Mouse (Mus musculus): ENCODE measurements around the gene Gm17334. TPM values are rescaled to one million over a fixed set of nuclear protein-coding genes. Genes with fewer than 3 reads are reported as not detected.

Gm17334 gene
- total RNA-seq (2023) = not detected in 4 replicates

GRCm38 (mm10) chr11:53773087-53773486 lies at the start of gene Gm17334:
Gene Gm17334, minus strand, starts transcription at chr11:53773187.

DNA sequence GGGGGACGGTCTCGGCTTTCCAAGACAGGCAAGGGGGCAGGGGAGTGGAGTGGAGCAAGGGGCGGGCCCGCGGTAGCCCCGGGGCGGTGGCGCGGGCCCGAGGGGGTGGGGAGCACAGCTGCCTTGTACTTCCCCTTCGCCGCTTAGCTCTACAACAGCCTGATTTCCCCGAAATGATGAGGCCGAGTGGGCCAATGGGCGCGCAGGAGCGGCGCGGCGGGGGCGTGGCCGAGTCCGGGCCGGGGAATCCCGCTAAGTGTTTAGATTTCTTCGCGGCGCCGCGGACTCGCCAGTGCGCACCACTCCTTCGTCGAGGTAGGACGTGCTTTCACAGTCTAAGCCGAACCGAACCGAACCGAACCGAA lies 3.2 kb downstream of the Gm17334 start, which contains the start of gene Irf1:
Gene Irf1, plus strand, starts transcription at position 255 of the 365 bp plus-strand sequence.

Other genes starting within 250 kb of the Gm17334 start
- 4.8 to 8.2 TPM (median 7.1 TPM) in 4 replicates for gene Kif3a, start 205.8 kb downstream of the Gm17334 start, total RNA-seq (2023)
- gene Il4, start 154.5 kb downstream of the Gm17334 start, total RNA-seq (2023) = not detected in 4 replicates
- gene Il13, start 138.5 kb downstream of the Gm17334 start, total RNA-seq (2023) = 0.48 TPM in 1 of 4 replicates, not detected in the others
- gene Rad50, start 65.9 kb downstream of the Gm17334 start, total RNA-seq (2023) = 24.9 to 32.5 TPM (median 27.9 TPM) in 4 replicates
- not detected in 4 replicates for gene Il5, start 52.4 kb downstream of the Gm17334 start, total RNA-seq (2023)
- gene Irf1, start 3.2 kb downstream of the Gm17334 start, total RNA-seq (2023) = 161 to 189 TPM (median 183 TPM) in 4 replicates
- 2.7 to 7.3 TPM (median 4.2 TPM) in 4 replicates for gene Gm12216, start 86.1 kb upstream of the Gm17334 start, total RNA-seq (2023)
- 14.4 to 19.8 TPM (median 17.5 TPM) in 4 replicates for gene Slc22a5, start 118.5 kb upstream of the Gm17334 start, total RNA-seq (2023)
- gene Slc22a21, start 207.1 kb upstream of the Gm17334 start, total RNA-seq (2023) = 1.1 to 1.8 TPM (median 1.3 TPM) in 4 replicates